Mouse (Mus musculus): ENCODE data around the gene Kctd3.

DNA sequence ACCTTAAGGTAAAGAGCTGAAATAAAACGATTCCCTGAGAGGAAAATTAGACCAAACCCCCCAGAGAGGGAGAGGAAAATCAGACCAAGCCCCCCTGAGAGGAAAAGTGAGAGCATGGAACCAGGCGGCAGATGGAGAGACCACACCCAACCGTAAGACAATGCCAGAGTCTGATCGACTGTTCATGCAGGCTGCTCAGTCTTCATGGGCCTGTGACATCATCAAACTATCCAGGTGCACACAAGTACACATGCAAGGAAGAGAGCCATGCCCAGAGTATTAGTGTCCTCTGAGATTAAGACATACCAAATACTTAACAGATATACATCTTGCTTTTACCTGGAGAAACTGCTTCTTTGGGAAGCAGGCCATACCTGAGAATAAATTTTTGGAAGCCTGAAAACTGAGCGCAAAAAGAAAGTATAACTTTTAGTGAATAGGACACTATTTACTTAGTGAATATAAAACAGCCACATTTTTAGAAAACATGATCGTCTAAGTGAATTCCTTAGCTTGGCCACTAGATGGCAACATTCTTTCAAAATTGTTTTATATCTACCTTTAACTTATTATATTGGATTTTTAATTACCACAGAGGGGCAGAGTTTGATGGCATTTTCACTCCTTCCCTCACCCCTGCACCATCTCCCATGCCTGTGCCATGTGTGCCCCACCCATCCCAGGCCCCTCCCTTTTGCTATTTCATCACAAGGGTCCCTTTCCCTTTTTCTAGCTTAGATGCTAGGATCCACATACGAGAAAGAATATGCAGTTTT is 15.5 kb upstream of the Kctd3 start:
- TF ChIP-seq CTCF (IDR thresholded peaks at IDR 0.05; ENCODE audit: extremely low read depth, insufficient read depth, insufficient read length, insufficient replicate concordance) (no peak), POLR2A (IDR thresholded peaks at IDR 0.05; ENCODE audit: low read depth, low read length) (no peak)
